Mouse (Mus musculus): Measurements from ENCODE around the gene Cnst. TPM values are rescaled to one million over a fixed set of nuclear protein-coding genes. Genes with fewer than 3 reads are reported as not detected.

Gene Cnst
- polyA plus RNA-seq, 1 experiment from 2014 or later = 10.4 TPM

- TF ChIP-seq CTCF (IDR thresholded peaks at IDR 0.05) = no peak
- ATAC-seq (no peak), DNase-seq (ENCODE audit: low read depth, low spot score) (no peak)
- ChIA-PET CTCF (interaction anchor here (1.3 to 5.4 kb wide), 3 partner anchors 9 to 60 kb away, joined by 3 to 32 read pairs (median 4); no protein-coding TSS in a partner anchor), POLR2A (no interaction called here)
- in situ Hi-C loops (cut with MboI; ENCODE audit: low pct_unique_long_range_greater_than_20kb) = no loop called here
- no peaks in the 10 kb centered on the region for H3K27me3 ChIP-seq
Measured at GRCm38 (mm10) chr1:179612986-179613505, 66.9 kb downstream of the Cnst start.

- no peaks in the 10 kb centered on the region for H3K27me3 ChIP-seq
- in situ Hi-C loops (cut with MboI; ENCODE audit: low pct_unique_long_range_greater_than_20kb) = no loop called here
- POLR2A ChIA-PET = no interaction called here
- TF ChIP-seq CTCF (IDR thresholded peaks at IDR 0.05) = no peak
- DNase-seq (ENCODE audit: low read depth, low spot score) = no peak
- no peak for ATAC-seq
- CTCF ChIA-PET = interaction anchor here (1.1 kb wide), 1 partner anchor 41 kb away, joined by 4 read pairs; no protein-coding TSS in a partner anchor
Measured at GRCm38 (mm10) chr1:179617426-179617825, 71.3 kb downstream of the Cnst start.

- ChIA-PET CTCF (interaction anchor here (0.9 to 4.4 kb wide), 11 partner anchors 10 to 120 kb away, joined by 3 to 35 read pairs (median 10); no protein-coding TSS in a partner anchor), POLR2A (no interaction called here)
- no peak for TF ChIP-seq CTCF (IDR thresholded peaks at IDR 0.05)
- ATAC-seq = no peak
- in situ Hi-C loops (cut with MboI; ENCODE audit: low pct_unique_long_range_greater_than_20kb) = loop anchor here (5.0 kb wide), 1 partner anchor 120 kb away; no protein-coding TSS in a partner anchor
- no peak for DNase-seq (ENCODE audit: low read depth, low spot score)
- no peaks in the 10 kb centered on the region for H3K27me3 ChIP-seq
Measured at GRCm38 (mm10) chr1:179622665-179623064, 76.5 kb downstream of the Cnst start.

GRCm38 (mm10) chr1:179623657-179624056, 77.5 kb downstream of the Cnst start:
- in situ Hi-C loops (cut with MboI; ENCODE audit: low pct_unique_long_range_greater_than_20kb) = loop anchor here (5.0 kb wide), 1 partner anchor 121 kb away; no protein-coding TSS in a partner anchor
- peak; percentile 89 for TF ChIP-seq CTCF (IDR thresholded peaks at IDR 0.05)
- no peaks in the 10 kb centered on the region for H3K27me3 ChIP-seq
- ChIA-PET POLR2A (no interaction called here), CTCF (interaction anchor here (0.8 to 4.4 kb wide), 31 partner anchors 9 to 121 kb away, joined by 3 to 35 read pairs (median 4); partner anchors contain the start of genes Sccpdh and Smyd3)
- DNase-seq (ENCODE audit: low read depth, low spot score) (no peak), ATAC-seq (peak; percentile 41)

- no peak for ATAC-seq
- H3K27me3 ChIP-seq = no peaks in the 10 kb centered on the region
- in situ Hi-C loops (cut with MboI; ENCODE audit: low pct_unique_long_range_greater_than_20kb) = loop anchor here (5.0 kb wide), 1 partner anchor 122 kb away; no protein-coding TSS in a partner anchor
- TF ChIP-seq CTCF (IDR thresholded peaks at IDR 0.05) = peak; percentile 68
- POLR2A ChIA-PET = interaction anchor here (0.6 to 0.9 kb wide), 2 partner anchors 129 to 885 kb away, joined by 3 to 7 read pairs; no protein-coding TSS in a partner anchor
- CTCF ChIA-PET = interaction anchor here (0.7 to 4.4 kb wide), 32 partner anchors 8 to 122 kb away, joined by 3 to 35 read pairs (median 4); partner anchors contain the start of genes Sccpdh and Smyd3
- DNase-seq (ENCODE audit: low read depth, low spot score) = no peak
Measured at GRCm38 (mm10) chr1:179624354-179624753, 78.2 kb downstream of the Cnst start.

GRCm38 (mm10) chr1:179627855-179628254, 81.7 kb downstream of the Cnst start:
- POLR2A ChIA-PET = interaction anchor here (0.7 kb wide), 1 partner anchor 68 kb away, joined by 4 read pairs; no protein-coding TSS in a partner anchor
- DNase-seq (ENCODE audit: low read depth, low spot score) (no peak), ATAC-seq (no peak)
- in situ Hi-C loops (cut with MboI; ENCODE audit: low pct_unique_long_range_greater_than_20kb) = no loop called here
- CTCF ChIA-PET = no interaction called here
- H3K27me3 ChIP-seq = no peaks in the 10 kb centered on the region
- TF ChIP-seq CTCF (IDR thresholded peaks at IDR 0.05) = no peak

- TF ChIP-seq CTCF (IDR thresholded peaks at IDR 0.05) = no peak
- no peak for ATAC-seq
- H3K27me3 ChIP-seq = no peaks in the 10 kb centered on the region
- DNase-seq (ENCODE audit: low read depth, low spot score) = no peak
- CTCF ChIA-PET = no interaction called here
- POLR2A ChIA-PET = interaction anchor here (0.7 kb wide), 1 partner anchor 69 kb away, joined by 4 read pairs; no protein-coding TSS in a partner anchor
- in situ Hi-C loops (cut with MboI; ENCODE audit: low pct_unique_long_range_greater_than_20kb) = no loop called here
Measured at GRCm38 (mm10) chr1:179628438-179629106, 82.4 kb downstream of the Cnst start.

GRCm38 (mm10) chr1:179629276-179629675, 83.1 kb downstream of the Cnst start:
- POLR2A ChIA-PET = interaction anchor here (0.6 kb wide), 1 partner anchor 38 kb away, joined by 3 read pairs; no protein-coding TSS in a partner anchor
- ATAC-seq = no peak
- DNase-seq (ENCODE audit: low read depth, low spot score) = no peak
- no peaks in the 10 kb centered on the region for H3K27me3 ChIP-seq
- no peak for TF ChIP-seq CTCF (IDR thresholded peaks at IDR 0.05)
- in situ Hi-C loops (cut with MboI; ENCODE audit: low pct_unique_long_range_greater_than_20kb) = no loop called here
- CTCF ChIA-PET = no interaction called here

- no peak for TF ChIP-seq CTCF (IDR thresholded peaks at IDR 0.05)
- DNase-seq (ENCODE audit: low read depth, low spot score) (no peak), ATAC-seq (no peak)
- ChIA-PET POLR2A (interaction anchor here (0.6 kb wide), 1 partner anchor 115 kb away, joined by 3 read pairs; the partner anchor contains the start of gene Smyd3), CTCF (interaction anchor here (0.8 to 3.5 kb wide), 8 partner anchors 9 to 165 kb away, joined by 3 to 15 read pairs (median 4); no protein-coding TSS in a partner anchor)
- in situ Hi-C loops (cut with MboI; ENCODE audit: low pct_unique_long_range_greater_than_20kb) = loop anchor here (10.0 kb wide), 1 partner anchor 102 kb away; no protein-coding TSS in a partner anchor
- H3K27me3 ChIP-seq = no peaks in the 10 kb centered on the region
Measured at GRCm38 (mm10) chr1:179632746-179633413, 86.7 kb downstream of the Cnst start.

- in situ Hi-C loops (cut with MboI; ENCODE audit: low pct_unique_long_range_greater_than_20kb) = loop anchor here (10.0 kb wide), 1 partner anchor 101 kb away; no protein-coding TSS in a partner anchor
- CTCF ChIA-PET = interaction anchor here (0.8 to 2.8 kb wide), 6 partner anchors 10 to 164 kb away, joined by 3 to 14 read pairs (median 11); no protein-coding TSS in a partner anchor
- POLR2A ChIA-PET = no interaction called here
- DNase-seq (ENCODE audit: low read depth, low spot score) = no peak
- ATAC-seq = no peak
- no peaks in the 10 kb centered on the region for H3K27me3 ChIP-seq
- peak; percentile 66 for TF ChIP-seq CTCF (IDR thresholded peaks at IDR 0.05)
Measured at GRCm38 (mm10) chr1:179633414-179633752, 87.2 kb downstream of the Cnst start.

Data from Patski (cell line).